Mouse (Mus musculus) spleen, adult 2 months (tissue): ENCODE results near the gene Hddc3. TPM values are rescaled to one million over a fixed set of nuclear protein-coding genes. Genes with fewer than 3 reads are reported as not detected.
"Not testable (repeated sequence)": the region's sequence is repeated elsewhere in the genome, so short reads cannot be mapped to it uniquely, and the experiment has no call there.

Experiments used
- DNase-seq, 2 experiments: peaks; one replicate each; pipeline versions ENCODE4 v3.0.0 to v3.0.0-alpha.2; 2012 to 2021; ENCODE audit warnings: low spot score in 2 of 2, low read depth in 1 of 2
- H3K27ac ChIP-seq: fragments of 200-500 bp; 2 replicates; pipeline ENCODE4 v1.5.1; 2012; ENCODE audit warnings: low read length, inconsistent platforms; ENCODE audit not compliant: insufficient read depth
- H3K27me3 ChIP-seq: fragments of 200-500 bp; 2 replicates; pipeline ENCODE4 v1.6.1; 2012; ENCODE audit warnings: mild to moderate bottlenecking, moderate library complexity, low read length, inconsistent platforms; ENCODE audit not compliant: control insufficient read depth, insufficient read depth
- H3K36me3 ChIP-seq: fragments of 200-500 bp; 2 replicates; pipeline ENCODE4 v1.6.1; 2012; ENCODE audit warnings: mild to moderate bottlenecking, low read length, inconsistent platforms; ENCODE audit not compliant: control insufficient read depth, insufficient read depth
- H3K4me1 ChIP-seq: fragments of 200-500 bp; 2 replicates; pipeline ENCODE4 v1.6.1; 2011; ENCODE audit warnings: inconsistent platforms; ENCODE audit not compliant: control insufficient read depth, insufficient read depth, insufficient read length
- H3K4me3 ChIP-seq: fragments of 200-500 bp; 2 replicates; pipeline ENCODE4 v1.5.1; 2011; ENCODE audit warnings: mild to moderate bottlenecking, inconsistent platforms; ENCODE audit not compliant: insufficient read depth, insufficient read length; ENCODE audit errors: extremely low read depth
- CTCF ChIP-seq: fragments of 200-500 bp; IDR thresholded peaks from 2 replicates; pipeline ENCODE4 v1.5.1; 2011; ENCODE audit warnings: mild to moderate bottlenecking, inconsistent platforms; ENCODE audit not compliant: insufficient read depth, insufficient read length, insufficient replicate concordance; ENCODE audit errors: extremely low read depth
- POLR2A ChIP-seq: fragments of 200-500 bp; IDR thresholded peaks from 2 replicates; pipeline ENCODE4 v1.6.1; 2011; ENCODE audit warnings: low read depth, low read length, inconsistent platforms
- WGBS: fragments of 180-500 bp; shearing (Covaris S2); methylation state at CpG from one replicate; pipeline ENCODE4 v1.1.7; 2018; 5-methylcytosine and 5-hydroxymethylcytosine counted together
- polyA plus RNA-seq: library from polyadenylated mRNA; depleted of rRNA; stranded (reverse); fragments of >200 nt; gene quantifications from 2 replicates; pipeline ENCODE4 v1.2.3, GENCODE M21; 2012

The Hddc3 gene
- polyA plus RNA-seq, 1 experiment: 17.8 TPM

DNA sequence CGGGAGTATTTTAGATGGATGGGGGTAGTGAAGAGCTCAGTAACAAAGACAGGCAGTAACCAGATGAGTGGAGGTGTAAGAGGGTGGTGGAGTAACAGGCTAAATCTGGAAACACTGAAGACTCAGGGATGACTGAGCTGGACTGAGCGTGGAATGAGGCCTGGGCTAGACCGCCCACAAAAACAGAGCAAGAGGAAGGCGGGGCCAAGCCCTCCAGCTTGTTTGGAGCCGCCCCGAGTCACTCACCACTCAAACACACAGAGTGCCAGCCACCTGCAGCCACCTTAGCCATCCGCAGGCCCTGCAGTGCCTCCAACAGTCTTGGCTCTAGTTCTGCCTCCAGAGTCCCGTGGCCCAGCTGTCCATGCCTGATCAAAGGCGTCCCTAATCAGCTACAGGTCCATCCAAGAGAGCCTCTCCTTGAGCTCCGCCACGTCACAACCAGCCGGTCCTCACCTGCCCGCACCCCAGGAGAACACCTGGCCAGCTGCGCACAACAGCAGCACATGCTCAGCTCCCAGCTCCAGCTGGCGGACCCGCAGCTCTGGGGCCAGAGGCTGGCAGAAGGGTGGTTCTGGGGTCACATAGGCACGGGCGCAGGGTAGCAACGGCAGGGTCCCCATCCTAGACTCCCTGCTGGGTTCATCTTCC, 22.9 kb upstream of the Hddc3 start:
- Histone ChIP-seq H3K27ac (no peak overlapping the region), H3K4me1 (no peaks in the 10 kb centered on the region), H3K4me3 (no peak overlapping the region), H3K27me3 (no peaks in the 10 kb centered on the region), H3K36me3 (peaks cover 4% of the 10 kb centered on the region; the same call in 1 of the 2 replicates)
- no peak for DNase-seq
- 97% methylated on average over 19 of the region's 19 CpGs for WGBS
- TF ChIP-seq POLR2A (no peak), CTCF (no peak)

DNA sequence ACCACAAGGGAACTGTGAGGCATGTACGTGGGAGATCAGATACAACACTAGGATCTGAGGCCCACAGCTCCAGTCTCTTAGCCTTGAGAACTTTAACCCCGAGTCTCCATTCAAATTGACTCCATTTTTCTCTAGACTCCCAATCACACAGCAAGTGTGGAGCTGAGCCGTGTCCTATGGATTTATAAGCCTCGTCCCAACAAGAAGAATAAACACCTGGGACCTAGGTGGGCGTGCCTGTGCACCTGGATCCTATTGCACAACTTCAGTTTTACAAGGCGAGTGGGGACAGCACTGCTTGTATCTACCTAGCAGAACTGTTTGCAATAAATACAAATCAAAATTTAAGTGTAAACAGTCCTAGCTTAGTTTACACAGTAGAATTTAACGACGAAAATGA, 19.6 kb upstream of the Hddc3 start:
- 18% methylated on average over 8 of the region's 8 CpGs for WGBS
- no peaks in the 10 kb centered on the region for H3K4me1 ChIP-seq
- TF ChIP-seq CTCF: no peak
- no peak for TF ChIP-seq POLR2A
- peaks cover 15% of the 10 kb centered on the region for H3K36me3 ChIP-seq
- no peak for DNase-seq
- H3K27me3 ChIP-seq: no peaks in the 10 kb centered on the region
- peak overlapping the region; percentile 93 for H3K4me3 ChIP-seq
- no peak overlapping the region for H3K27ac ChIP-seq

DNA sequence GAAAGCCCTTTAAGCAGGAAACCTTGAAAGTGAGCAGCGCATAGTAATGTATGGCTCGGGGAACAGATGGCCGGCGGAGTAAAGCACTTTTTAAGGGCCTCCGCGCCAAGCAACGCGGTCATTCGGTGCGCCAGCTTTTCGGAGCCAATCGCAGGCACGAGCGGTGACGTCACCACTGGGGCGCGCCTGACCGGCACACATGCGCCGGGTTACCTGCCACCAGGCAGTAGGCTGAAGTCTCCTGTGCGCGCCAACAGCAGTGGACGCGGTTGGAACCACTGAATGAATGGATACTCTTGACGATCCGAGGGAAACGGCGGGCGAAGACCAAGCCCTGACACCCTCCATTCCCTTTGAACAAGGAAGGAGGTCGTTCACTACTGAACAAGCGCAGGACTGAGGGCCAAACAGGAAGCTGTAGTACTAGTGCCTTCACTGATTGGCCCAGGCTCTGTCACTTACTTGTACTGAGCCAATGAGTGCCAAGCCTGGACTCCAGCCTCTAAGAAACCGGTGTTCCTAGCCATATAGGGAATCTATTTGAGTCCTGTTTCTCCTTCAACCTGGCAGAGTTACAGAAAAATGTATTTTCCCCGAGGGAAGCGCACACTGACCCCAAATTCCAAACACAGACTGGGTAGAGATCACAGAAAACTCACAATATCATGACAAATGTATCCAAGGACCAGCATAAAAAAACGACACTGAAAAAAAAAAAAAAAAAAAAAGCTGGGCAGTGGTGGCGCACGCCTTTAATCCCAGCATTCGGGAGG, 18.7 kb upstream of the Hddc3 start, which contains the start of gene Rccd1:
TSS of gene Rccd1 (minus strand) at position 412 of the 773 bp plus-strand sequence.
- TF ChIP-seq CTCF (no peak), POLR2A (peak; percentile 73)
- peak; percentile 89 to 93 for DNase-seq
- H3K27ac ChIP-seq: peak within 1 kb of the TSS; percentile 94
- H3K4me3 ChIP-seq: peak within 1 kb of the TSS; percentile 93
- peaks cover 21% of the 10 kb centered on the region for H3K36me3 ChIP-seq
- H3K27me3 ChIP-seq: no peaks in the 10 kb centered on the region
- H3K4me1 ChIP-seq: no peaks in the 10 kb centered on the region
- WGBS: 2% methylated on average over 38 of the region's 38 CpGs

DNA sequence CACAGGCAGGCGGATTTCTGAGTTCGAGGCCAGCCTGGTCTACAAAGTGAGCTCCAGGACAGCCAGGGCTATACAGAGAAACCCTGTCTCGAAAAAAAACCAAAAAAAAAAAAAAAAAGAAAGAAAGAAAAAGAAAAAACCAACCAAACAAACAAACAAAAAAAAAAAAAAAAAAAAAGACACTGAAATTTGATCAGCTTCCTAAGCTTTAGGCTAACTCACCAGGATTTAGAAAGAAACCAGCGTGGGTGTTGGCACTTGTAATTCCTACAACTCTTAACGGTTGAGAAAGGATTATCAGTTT, 18.1 kb upstream of the Hddc3 start:
- DNase-seq, H3K4me3 ChIP-seq, H3K27me3 ChIP-seq, H3K27ac ChIP-seq, H3K4me1 ChIP-seq: not testable (repeated sequence)
- WGBS: 40% methylated on average over 5 of the region's 5 CpGs
- H3K36me3 ChIP-seq: peaks cover 25% of the 10 kb centered on the region

DNA sequence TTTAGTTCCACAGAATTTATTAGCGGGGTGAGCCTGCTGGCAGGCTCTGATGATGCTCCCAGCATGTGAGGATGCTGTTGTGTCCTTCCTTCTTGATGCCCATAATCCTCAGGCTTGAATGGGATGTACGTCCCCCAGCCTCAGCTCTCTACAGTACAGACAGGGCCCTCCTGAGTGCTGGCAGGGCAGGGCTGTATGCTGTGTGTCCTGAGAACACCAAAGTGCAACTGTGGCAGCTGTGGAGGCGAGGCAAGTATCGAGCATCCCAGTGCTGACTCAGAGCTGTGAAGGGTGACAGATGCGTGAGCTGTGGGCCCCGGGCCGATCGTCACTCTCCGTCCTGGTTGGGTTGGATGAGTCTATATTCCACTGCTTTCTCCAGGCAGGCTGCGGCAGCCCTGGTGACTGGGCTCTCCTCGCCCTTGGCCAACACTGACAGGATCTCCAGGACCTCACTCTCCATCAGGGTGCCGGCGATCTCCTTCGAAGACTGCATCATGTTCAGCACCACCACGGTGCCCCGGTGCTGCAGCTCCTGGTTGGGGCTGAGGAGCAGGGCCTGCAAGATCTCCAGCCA, 17.5 kb upstream of the Hddc3 start:
- Histone ChIP-seq H3K27ac (no peak overlapping the region), H3K4me1 (no peaks in the 10 kb centered on the region), H3K36me3 (peaks cover 27% of the 10 kb centered on the region), H3K4me3 (no peak overlapping the region), H3K27me3 (no peaks in the 10 kb centered on the region)
- 97% methylated on average over 16 of the region's 16 CpGs for WGBS
- DNase-seq: no peak
- TF ChIP-seq CTCF: no peak
- no peak for TF ChIP-seq POLR2A

DNA sequence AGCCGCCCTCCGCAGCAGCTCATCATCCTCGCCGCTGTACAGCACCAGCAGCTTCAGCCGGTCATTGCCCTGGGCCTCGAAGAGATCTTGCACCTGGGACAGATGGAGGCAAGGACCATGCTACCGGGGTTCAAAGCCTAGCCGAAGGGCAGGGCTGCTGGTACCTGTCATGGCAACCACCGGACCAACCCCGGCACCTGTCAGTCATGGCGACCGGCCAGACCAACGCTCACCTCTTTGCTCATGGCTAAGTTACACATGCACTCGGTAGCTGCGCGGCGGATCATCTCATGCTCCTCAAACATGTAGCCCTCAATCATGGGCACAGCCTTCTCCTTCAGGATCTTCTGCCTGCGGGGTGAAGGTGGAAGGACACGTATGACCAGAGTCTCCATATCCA, 16.8 kb upstream of the Hddc3 start:
- Histone ChIP-seq H3K27me3 (no peaks in the 10 kb centered on the region), H3K27ac (no peak overlapping the region), H3K4me1 (no peaks in the 10 kb centered on the region), H3K4me3 (no peak overlapping the region), H3K36me3 (peaks cover 33% of the 10 kb centered on the region)
- DNase-seq: no peak
- WGBS: 96% methylated on average over 19 of the region's 19 CpGs
- no peak for TF ChIP-seq CTCF
- no peak for TF ChIP-seq POLR2A

DNA sequence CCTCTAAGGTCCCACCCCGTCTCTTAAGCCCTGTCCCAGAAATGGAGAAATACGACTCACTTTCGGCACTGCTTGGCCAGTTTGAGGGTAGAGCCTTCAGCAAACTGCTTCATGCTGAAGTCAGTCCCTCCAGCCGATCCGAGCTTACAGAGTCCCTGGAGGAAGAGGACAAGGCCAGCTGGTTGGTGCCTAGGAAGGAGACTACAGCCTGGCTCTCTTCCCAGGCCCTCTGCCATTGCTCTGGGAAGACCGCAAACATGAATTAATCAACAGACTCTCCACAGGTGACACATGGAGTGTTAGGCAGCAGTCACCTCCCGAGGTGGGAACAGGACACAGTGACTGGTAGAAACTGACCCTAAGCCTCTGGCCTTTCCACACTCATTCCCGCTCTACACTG, 12.6 kb upstream of the Hddc3 start:
- peaks cover 67% of the 10 kb centered on the region for H3K36me3 ChIP-seq
- H3K27me3 ChIP-seq: no peaks in the 10 kb centered on the region
- 93% methylated on average over 8 of the region's 8 CpGs for WGBS
- TF ChIP-seq CTCF: no peak
- TF ChIP-seq POLR2A: no peak
- H3K4me3 ChIP-seq: no peak overlapping the region
- no peak for DNase-seq
- no peak overlapping the region for H3K27ac ChIP-seq
- H3K4me1 ChIP-seq: no peaks in the 10 kb centered on the region
